Mouse (Mus musculus) effector memory CD4-positive, alpha-beta T cell, adult 5 months (primary cell): Measurements from ENCODE around the gene Nop16. TPM values are rescaled to one million over a fixed set of nuclear protein-coding genes. Genes with fewer than 3 reads are reported as not detected.

Experiments used
- polyA plus RNA-seq: library from polyadenylated mRNA; unstranded; fragments of 100-300 nt; shearing (Covaris generic); gene quantifications from one replicate; pipeline ENCODE4 v1.2.1, GENCODE M21; 2017

Nop16 gene
- 18.4 TPM for polyA plus RNA-seq

DNA sequence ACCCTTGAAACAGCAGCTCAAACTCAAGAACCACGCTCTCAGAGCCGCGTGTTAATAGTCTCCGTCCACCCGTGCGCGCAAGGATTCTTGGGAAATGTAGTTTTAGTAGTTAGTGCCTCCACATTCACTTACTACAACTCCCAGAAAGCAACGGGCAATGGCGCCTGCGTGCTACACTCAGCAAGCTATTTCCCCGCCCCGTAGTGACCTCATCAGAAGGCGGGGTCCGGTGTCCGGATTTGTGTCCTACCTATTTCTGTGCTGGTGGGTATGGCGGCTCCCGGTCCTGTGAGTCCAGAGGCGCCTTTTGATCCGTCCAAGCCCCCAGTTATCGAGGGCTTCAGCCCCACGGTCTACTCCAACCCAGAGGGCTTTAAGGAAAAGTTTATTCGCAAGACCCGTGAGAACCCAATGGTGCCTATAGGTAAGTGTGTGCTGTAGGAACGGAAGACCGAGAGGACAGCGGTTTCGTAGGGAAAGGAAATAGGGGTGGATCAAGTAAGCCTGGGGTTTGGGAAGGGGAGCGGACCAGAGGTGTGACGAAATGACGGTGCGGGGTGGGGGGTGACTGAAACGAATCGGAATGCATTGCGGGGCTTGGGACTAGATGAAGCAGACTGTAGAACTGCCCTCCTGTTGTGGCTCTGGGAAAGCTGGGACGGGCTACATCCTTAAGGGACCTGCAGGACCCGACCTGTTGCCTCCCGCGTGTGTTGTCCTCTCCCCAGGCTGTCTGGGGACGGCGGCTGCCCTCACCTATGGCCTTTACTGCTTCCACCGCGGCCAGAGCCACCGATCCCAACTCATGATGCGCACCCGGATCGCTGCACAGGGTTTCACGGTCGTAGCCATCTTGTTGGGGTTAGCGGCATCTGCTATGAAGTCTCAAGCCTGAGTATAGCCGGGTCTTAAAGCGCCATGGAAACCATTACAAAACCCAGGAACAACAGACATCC lies at the start of gene Nop16, which contains the start of gene Higd2a:
Gene Nop16 (minus strand): TSS at position 95 of the 956 bp plus-strand sequence.
Gene Higd2a (plus strand): TSS at position 212 of the 956 bp plus-strand sequence.

DNA sequence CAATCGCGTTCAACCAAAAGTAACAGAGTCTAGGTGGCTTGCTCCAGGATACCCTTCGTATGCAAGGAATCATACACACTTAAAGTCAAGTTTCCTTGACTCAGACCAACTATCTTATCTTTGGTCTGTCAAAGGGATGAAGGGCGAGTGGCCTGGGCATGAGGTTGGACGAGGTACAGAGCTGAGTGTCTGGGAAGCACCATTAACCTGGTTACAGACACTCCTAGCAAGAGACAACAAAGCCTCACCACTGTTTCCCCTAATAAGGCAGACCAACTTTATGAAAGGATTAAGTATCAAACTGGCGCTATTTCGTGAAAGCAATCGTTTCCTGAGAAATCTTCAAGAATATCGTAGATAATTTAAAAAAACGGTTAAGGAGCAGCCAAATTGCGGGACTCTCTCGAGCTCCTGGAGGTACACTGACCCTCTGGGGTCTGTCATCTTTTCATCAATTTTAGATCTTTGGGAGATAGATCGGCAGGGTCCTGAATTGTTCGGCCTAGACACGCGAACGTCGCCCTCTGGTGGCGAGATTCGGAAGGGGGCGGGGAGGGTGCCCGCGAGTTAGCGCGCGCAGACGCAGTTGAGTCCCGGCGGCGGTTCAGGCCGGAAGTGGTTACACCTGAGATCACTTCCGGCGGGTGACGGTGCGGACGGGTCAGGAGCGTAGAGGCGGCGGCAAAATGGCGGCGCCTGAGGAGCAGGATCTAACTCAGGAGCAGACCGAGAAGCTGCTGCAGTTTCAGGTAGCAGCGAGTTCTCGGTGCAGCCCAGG lies 31.5 kb upstream of the Nop16 start, which contains the start of gene Faf2:
Gene Faf2 (plus strand): TSS at position 630 of the 778 bp plus-strand sequence.

DNA sequence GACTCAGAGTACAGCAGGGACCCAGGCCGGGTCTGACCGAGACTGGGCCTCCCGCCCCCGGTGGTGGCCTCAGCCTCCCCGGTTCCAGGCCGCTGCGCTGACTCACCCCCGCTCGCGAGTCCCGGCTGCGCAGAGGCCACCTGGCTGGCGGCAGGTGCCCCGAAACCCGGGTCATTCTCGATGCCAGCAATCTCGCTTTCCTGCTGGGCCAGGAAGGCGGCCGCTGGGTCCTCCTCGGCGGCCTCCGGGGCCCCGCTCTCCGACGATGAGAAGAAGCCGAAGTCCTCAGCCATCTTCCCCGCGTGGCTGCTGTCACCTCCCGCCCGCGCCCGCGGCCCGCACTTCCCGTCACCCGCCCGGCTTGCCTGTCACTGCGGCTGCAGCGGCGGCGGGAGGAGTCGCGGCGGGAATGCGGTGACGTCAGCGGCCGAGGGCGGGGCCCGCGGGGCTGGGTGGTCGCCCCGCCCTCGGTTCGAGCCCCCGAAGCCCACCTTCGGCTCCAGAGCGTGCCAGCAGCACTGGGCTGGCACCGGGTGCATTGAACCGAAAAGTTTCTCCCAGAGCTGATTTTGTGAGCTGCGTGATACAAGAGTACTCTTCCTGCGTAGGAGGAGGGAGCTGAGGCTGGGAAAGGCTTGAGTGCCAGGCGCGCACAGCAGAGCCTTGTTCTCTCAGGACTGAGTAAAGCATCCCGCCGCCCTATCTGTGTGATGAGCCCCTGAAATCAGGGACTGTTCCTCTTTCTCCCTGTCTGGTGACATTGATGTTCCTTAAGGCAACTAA lies 21.3 kb upstream of the Nop16 start, which contains the start of gene Cltb:
Gene Cltb (minus strand): TSS at position 373 of the 783 bp plus-strand sequence.

DNA sequence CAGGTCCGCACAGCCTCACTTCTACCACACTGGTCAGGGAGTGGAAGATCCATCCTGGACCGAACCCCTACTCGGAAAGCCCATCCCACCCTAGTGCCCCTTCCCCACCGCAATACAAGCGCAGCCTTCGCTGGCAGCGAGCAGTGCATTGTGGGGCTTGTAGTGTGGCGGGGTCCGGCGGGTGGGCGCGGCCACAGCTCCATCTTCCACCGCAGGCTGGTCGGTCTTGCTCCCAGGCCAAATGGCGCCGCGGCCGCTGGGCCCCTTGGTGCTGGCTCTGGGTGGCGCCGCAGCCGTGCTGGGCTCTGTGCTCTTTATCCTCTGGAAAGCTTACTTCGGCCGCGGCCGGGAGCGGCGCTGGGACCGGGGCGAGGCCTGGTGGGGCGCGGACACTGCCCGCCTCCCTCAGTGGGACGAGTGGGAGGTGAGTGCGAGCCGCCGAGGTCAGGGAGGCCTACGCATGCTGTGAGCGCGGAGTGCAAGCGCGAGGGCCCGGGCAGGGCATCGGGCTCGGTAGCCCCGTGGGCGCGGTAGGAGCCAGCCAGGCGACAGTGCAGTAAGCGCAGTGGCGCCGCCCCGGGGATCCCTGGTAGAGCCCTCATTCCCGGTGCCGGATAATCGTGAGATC lies 14.9 kb downstream of the Nop16 start, which contains the start of gene Arl10:
Gene Arl10 (plus strand): TSS at position 162 of the 628 bp plus-strand sequence.

DNA sequence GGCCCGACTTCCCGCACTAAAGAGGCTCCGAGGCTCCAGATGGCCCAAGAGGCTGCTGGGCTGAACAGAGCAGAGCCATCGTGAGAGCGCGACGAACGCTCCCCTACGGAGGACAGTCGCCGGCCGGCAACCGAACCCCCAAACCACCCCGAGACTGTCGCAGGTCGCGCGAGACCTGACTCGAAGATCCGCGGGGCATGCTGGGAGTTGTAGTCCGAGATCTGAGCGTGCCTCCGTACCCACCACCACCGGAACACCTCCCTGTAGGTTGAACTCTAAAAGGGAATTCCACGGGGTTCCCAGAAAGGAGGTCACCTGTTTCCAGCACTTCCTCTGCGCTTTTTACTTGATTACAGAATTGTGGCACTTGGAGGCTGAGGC lies 24.7 kb downstream of the Nop16 start, which contains the start of gene 4833439L19Rik:
Gene 4833439L19Rik (minus strand): TSS at position 235 of the 381 bp plus-strand sequence.

Other genes starting within 250 kb of the Nop16 start
- gene Cplx2, start 218.7 kb downstream of the Nop16 start, polyA plus RNA-seq: not detected
- gene Thoc3, start 121.2 kb downstream of the Nop16 start, polyA plus RNA-seq: 22.3 TPM
- gene Simc1, start 86.3 kb downstream of the Nop16 start, polyA plus RNA-seq: 40.9 TPM
- 62.8 TPM for gene 4833439L19Rik, start 24.7 kb downstream of the Nop16 start, polyA plus RNA-seq
- 3.0 TPM for gene Arl10, start 15.1 kb downstream of the Nop16 start, polyA plus RNA-seq
- 145 TPM for gene Higd2a, start 117 bp upstream of the Nop16 start, polyA plus RNA-seq
- gene Cltb, start 21.3 kb upstream of the Nop16 start, polyA plus RNA-seq: 69.1 TPM
- gene Faf2, start 31.7 kb upstream of the Nop16 start, polyA plus RNA-seq: 55.4 TPM
- 101 TPM for gene Rnf44, start 103.8 kb upstream of the Nop16 start, polyA plus RNA-seq
- gene Cdhr2, start 111.4 kb upstream of the Nop16 start, polyA plus RNA-seq: not detected
- gene Gprin1, start 159.8 kb upstream of the Nop16 start, polyA plus RNA-seq: not detected
- gene Sncb, start 176.5 kb upstream of the Nop16 start, polyA plus RNA-seq: not detected
- not detected for gene Eif4e1b, start 193.9 kb upstream of the Nop16 start, polyA plus RNA-seq
- gene Tspan17, start 199.3 kb upstream of the Nop16 start, polyA plus RNA-seq: 3.9 TPM